In genomic region chr7:30477415-30478381, GRCm38 (mm10) we compare ENCODE assay signal across 8 mouse cellular contexts. TPM values are rescaled to one million over a fixed set of nuclear protein-coding genes. Genes with fewer than 3 reads are reported as not detected.
DNase-seq lines count a peak whose midpoint lies in the region; ATAC-seq lines count a peak whose summit lies in the region.

No protein-coding gene starts in this region.

- ATAC-seq in neural tube, embryonic 13.5 days (ENCODE audit: low read depth), result peak; percentile 57

- no peak overlapping the region for H3K27ac ChIP-seq in neural tube, embryonic 13.5 days (replicated peaks)

- peak overlapping the region; percentile 58 for H3K9ac ChIP-seq in neural tube, embryonic 13.5 days

- WGBS in neural tube, embryonic 13.5 days, result 6% methylated on average over 29 of the region's 32 CpGs

- H3K4me2 ChIP-seq in neural tube, embryonic 13.5 days, result peak overlapping the region; percentile 57

- intact Hi-C loops in left cerebral cortex, postnatal 10 days (cut with DNase I), result no loop called here

- H3K4me3 ChIP-seq in neural tube, embryonic 13.5 days, result peak overlapping the region; percentile 32

- H3K36me3 ChIP-seq in neural tube, embryonic 13.5 days, result no peaks in the 10 kb centered on the region

- peaks cover 9% of the 10 kb centered on the region for H3K4me1 ChIP-seq in neural tube, embryonic 13.5 days (replicated peaks)

- peaks cover 23% of the 10 kb centered on the region for H3K27me3 ChIP-seq in neural tube, embryonic 13.5 days

- H3K9me3 ChIP-seq in neural tube, embryonic 13.5 days, result no peaks in the 10 kb centered on the region

- DNase-seq in cerebellum, adult 18-20 months, result peak; percentile 29 to 33
- no peak for DNase-seq in cerebellum, adult 9-10 months
- DNase-seq in ovary, postnatal 36 days (ENCODE audit: low spot score), result peak; percentile 26
- no peak for DNase-seq in ovary, postnatal 14 days (ENCODE audit: low spot score)
- DNase-seq in left cerebral cortex, postnatal 10 days (ENCODE audit: extremely low spot score in 1 of 2, low spot score in 2 of 2), result peak; percentile 38 to 52
- no peak for DNase-seq in thymus, postnatal 36 days
- DNase-seq in gastrocnemius, postnatal 25 days, result no peak

RNA-seq across cellular contexts. Expression of gene Prodh2, which starts 15.7 kb away (rescaled TPM):
- under 1 TPM in 1 of 2 experiments, not detected in 1; 0.67 TPM for total RNA-seq in left cerebral cortex, postnatal 10 days (2021)
- not detected in 2 replicates for polyA plus RNA-seq in neural tube, embryonic 13.5 days (2015; fragmentation: Nextera tagmentation; extraction: Ambion mirVana)
- total RNA-seq in gastrocnemius, postnatal 25 days (2021), result not detected

RNA-seq across cellular contexts. Expression of gene Nphs1, which starts 19.6 kb away (rescaled TPM):
- total RNA-seq in left cerebral cortex, postnatal 10 days (2021), result under 1 TPM; 0.26 to 0.32 TPM
- 0.77 and 1.0 TPM in 2 replicates for polyA plus RNA-seq in neural tube, embryonic 13.5 days (2015; fragmentation: Nextera tagmentation; extraction: Ambion mirVana)
- total RNA-seq in gastrocnemius, postnatal 25 days (2021), result not detected

RNA-seq across cellular contexts. Expression of gene Kirrel2, which starts 20.2 kb away (rescaled TPM):
- 1 to 10 TPM; 1.2 to 4.9 TPM for total RNA-seq in left cerebral cortex, postnatal 10 days (2021)
- 3.3 and 3.9 TPM in 2 replicates for polyA plus RNA-seq in neural tube, embryonic 13.5 days (2015; fragmentation: Nextera tagmentation; extraction: Ambion mirVana)
- not detected for total RNA-seq in gastrocnemius, postnatal 25 days (2021)

RNA-seq across cellular contexts. Expression of gene Aplp1, which starts 32.4 kb away (rescaled TPM):
- total RNA-seq in left cerebral cortex, postnatal 10 days (2021), result 100 to 1,000 TPM; 937 to 959 TPM
- 528 and 571 TPM in 2 replicates for polyA plus RNA-seq in neural tube, embryonic 13.5 days (2015; fragmentation: Nextera tagmentation; extraction: Ambion mirVana)
- total RNA-seq in gastrocnemius, postnatal 25 days (2021), result under 1 TPM; 0.72 to 0.95 TPM

RNA-seq across cellular contexts. Expression of gene Nfkbid, which starts 56.2 kb away (rescaled TPM):
- 1 to 10 TPM; 2.7 to 3.6 TPM for total RNA-seq in left cerebral cortex, postnatal 10 days (2021)
- polyA plus RNA-seq in neural tube, embryonic 13.5 days (2015; fragmentation: Nextera tagmentation; extraction: Ambion mirVana), result 1.9 and 2.8 TPM in 2 replicates
- under 1 TPM in 1 of 2 experiments, not detected in 1; 0.27 TPM for total RNA-seq in gastrocnemius, postnatal 25 days (2021)

Comparison
In these comparisons a context has a peak if more than half of its experiments do, and no peak if none do; other contexts are left out.
1. DNase-seq: peak in cerebellum, adult 18-20 months (2 of 2), ovary, postnatal 36 days (single experiment) and left cerebral cortex, postnatal 10 days (2 of 2); none in cerebellum, adult 9-10 months (single experiment), ovary, postnatal 14 days (single experiment), thymus, postnatal 36 days (0 of 2) and gastrocnemius, postnatal 25 days (single experiment).